Mouse (Mus musculus) C2C12 (cell line): Measurements from ENCODE around the gene Tns4.

ENCODE experiments used
- CTCF ChIP-seq: IDR thresholded peaks from one replicate; pipeline ENCODE4 v1.5.1; 2011; ENCODE audit not compliant: control insufficient read depth, insufficient read depth, insufficient read length
- MAX ChIP-seq: IDR thresholded peaks from one replicate; pipeline ENCODE4 v1.6.1; 2011; ENCODE audit warnings: mild to moderate bottlenecking, control low read depth

GRCm38 (mm10) chr11:99083516-99083915 is 5.6 kb downstream of the Tns4 start:
- TF ChIP-seq MAX = no peak
- no peak for TF ChIP-seq CTCF
